8 mouse cellular contexts compared by ENCODE assay signal in genomic region chr9:108852976-108853375, GRCm38 (mm10). TPM values are rescaled to one million over a fixed set of nuclear protein-coding genes. Genes with fewer than 3 reads are reported as not detected.
DNase-seq lines count a peak whose midpoint lies in the region; ATAC-seq and TF ChIP-seq lines count a peak whose summit lies in the region.

Gene Slc26a6, plus strand, starts transcription at chr9:108853283.

- H3K4me1 ChIP-seq in lung, embryonic 14.5 days (ENCODE audit: insufficient read depth): peaks cover 7% of the 10 kb centered on the region; the same call in 1 of the 2 replicates
- H3K4me1 ChIP-seq in forebrain, embryonic 16.5 days (replicated peaks; ENCODE audit: control insufficient read depth, insufficient read depth, low read length): peaks cover 11% of the 10 kb centered on the region
- peaks cover 16% of the 10 kb centered on the region for H3K4me1 ChIP-seq in hindbrain, embryonic 12.5 days
- H3K4me1 ChIP-seq in liver, embryonic 14.5 days (replicated peaks; ENCODE audit: control insufficient read depth in 2 of 2, insufficient read depth in 2 of 2, low read length in 1 of 2): peaks cover 4% of the 10 kb centered on the region in 2 experiments
- peaks cover 17% of the 10 kb centered on the region; the same call in 1 of the 2 replicates for H3K4me1 ChIP-seq in stomach, embryonic 14.5 days (ENCODE audit: control insufficient read depth, insufficient read depth, low read length)

- H3K27ac ChIP-seq in lung, embryonic 14.5 days (ENCODE audit: low read depth): peak within 1 kb of the TSS; percentile 94
- H3K27ac ChIP-seq in forebrain, embryonic 16.5 days (ENCODE audit: low read length): peak within 1 kb of the TSS; percentile 42
- H3K27ac ChIP-seq in hindbrain, embryonic 12.5 days: peak within 1 kb of the TSS; percentile 46
- H3K27ac ChIP-seq in liver, embryonic 14.5 days: peak within 1 kb of the TSS; percentile 49
- peak within 1 kb of the TSS; percentile 78 for H3K27ac ChIP-seq in stomach, embryonic 14.5 days (ENCODE audit: low read length)

- 81% methylated on average over 3 of the region's 3 CpGs for WGBS in lung, embryonic 14.5 days
- WGBS in forebrain, embryonic 16.5 days: 91% methylated on average over 3 of the region's 3 CpGs
- WGBS in hindbrain, embryonic 12.5 days: 94% methylated on average over 3 of the region's 3 CpGs
- 72% methylated on average over 3 of the region's 3 CpGs for WGBS in liver, embryonic 14.5 days (ENCODE audit: insufficient replicate concordance)
- 82% methylated on average over 3 of the region's 3 CpGs for WGBS in stomach, embryonic 14.5 days

- H3K9me3 ChIP-seq in lung, embryonic 14.5 days (ENCODE audit: low read depth, low read length): no peaks in the 10 kb centered on the region
- H3K9me3 ChIP-seq in forebrain, embryonic 16.5 days (ENCODE audit: control insufficient read depth, low read length): no peaks in the 10 kb centered on the region
- no peaks in the 10 kb centered on the region for H3K9me3 ChIP-seq in hindbrain, embryonic 12.5 days (replicated peaks)
- no peaks in the 10 kb centered on the region for H3K9me3 ChIP-seq in liver, embryonic 14.5 days (ENCODE audit: control insufficient read depth, low read length)
- H3K9me3 ChIP-seq in stomach, embryonic 14.5 days (ENCODE audit: control insufficient read depth, low read depth, low read length): no peaks in the 10 kb centered on the region

- peaks cover 9% of the 10 kb centered on the region; the same call in 1 of the 2 replicates for H3K36me3 ChIP-seq in lung, embryonic 14.5 days (ENCODE audit: insufficient read depth)
- H3K36me3 ChIP-seq in forebrain, embryonic 16.5 days (ENCODE audit: control insufficient read depth, insufficient read depth): peaks cover 9% of the 10 kb centered on the region; the same call in 1 of the 2 replicates
- H3K36me3 ChIP-seq in hindbrain, embryonic 12.5 days: peaks cover 52% of the 10 kb centered on the region
- H3K36me3 ChIP-seq in liver, embryonic 14.5 days (replicated peaks; ENCODE audit: control insufficient read depth, insufficient read depth, low read depth): no peaks in the 10 kb centered on the region
- 0 out of 2 replicates have a peak, but pooled peaks cover 3% of the 10 kb centered on the region for H3K36me3 ChIP-seq in stomach, embryonic 14.5 days (ENCODE audit: control insufficient read depth, insufficient read depth, low read length)

- peak within 1 kb of the TSS; percentile 91 for H3K4me2 ChIP-seq in lung, embryonic 14.5 days
- peak within 1 kb of the TSS; percentile 66 for H3K4me2 ChIP-seq in forebrain, embryonic 16.5 days (ENCODE audit: low read length)
- H3K4me2 ChIP-seq in hindbrain, embryonic 12.5 days (replicated peaks): peak within 1 kb of the TSS; percentile 55
- H3K4me2 ChIP-seq in liver, embryonic 14.5 days (ENCODE audit: low read depth): peak within 1 kb of the TSS; percentile 94
- peak within 1 kb of the TSS; percentile 58 for H3K4me2 ChIP-seq in stomach, embryonic 14.5 days (replicated peaks; ENCODE audit: low read depth, low read length)

- peak within 1 kb of the TSS; percentile 71 for H3K4me3 ChIP-seq in lung, embryonic 14.5 days (ENCODE audit: low read depth, low read length)
- peak within 1 kb of the TSS; percentile 56 for H3K4me3 ChIP-seq in forebrain, embryonic 16.5 days (replicated peaks; ENCODE audit: low read length)
- H3K4me3 ChIP-seq in hindbrain, embryonic 12.5 days: peak within 1 kb of the TSS; percentile 59
- peak within 1 kb of the TSS; percentile 71 to 83 for H3K4me3 ChIP-seq in liver, embryonic 14.5 days (ENCODE audit: insufficient read depth in 1 of 2, low read depth in 2 of 2, low read length in 2 of 2)
- H3K4me3 ChIP-seq in stomach, embryonic 14.5 days (ENCODE audit: low read depth, low read length): peak within 1 kb of the TSS; percentile 78

- DNase-seq in lung, embryonic 14.5 days: no peak
- no peak for DNase-seq in lung, postnatal 14 days
- no peak for DNase-seq in liver, embryonic 14.5 days (ENCODE audit: low read depth in 3 of 3, low spot score in 3 of 3)
- DNase-seq in urinary bladder, postnatal 25 days (ENCODE audit: low spot score): no peak
- no peak for DNase-seq in cerebellum, adult 9-11 months

- ATAC-seq in lung, embryonic 14.5 days (ENCODE audit: insufficient read depth): no peak
- no peak for ATAC-seq in forebrain, embryonic 16.5 days
- no peak for ATAC-seq in hindbrain, embryonic 12.5 days (ENCODE audit: low FRiP score)
- ATAC-seq in liver, embryonic 14.5 days (ENCODE audit: insufficient read depth): no peak
- no peak for ATAC-seq in stomach, embryonic 14.5 days (ENCODE audit: insufficient number of reproducible peaks, insufficient read depth, low FRiP score, low read depth)

- no peak for TF ChIP-seq EP300 in liver, embryonic 14.5 days (IDR thresholded peaks at IDR 0.05; ENCODE audit: low read depth)

- no peaks in the 10 kb centered on the region for H3K27me3 ChIP-seq in lung, embryonic 14.5 days (ENCODE audit: insufficient read depth, low read length)
- no peaks in the 10 kb centered on the region for H3K27me3 ChIP-seq in forebrain, embryonic 16.5 days (replicated peaks; ENCODE audit: control insufficient read depth, insufficient read depth, low read length)
- peaks cover 5% of the 10 kb centered on the region; the same call in 1 of the 2 replicates for H3K27me3 ChIP-seq in hindbrain, embryonic 12.5 days
- H3K27me3 ChIP-seq in liver, embryonic 14.5 days (ENCODE audit: control insufficient read depth, insufficient read depth, low read length): no peaks in the 10 kb centered on the region
- H3K27me3 ChIP-seq in stomach, embryonic 14.5 days (ENCODE audit: control insufficient read depth, insufficient read depth, low read length): no peaks in the 10 kb centered on the region

- TF ChIP-seq CTCF in lung, embryonic 14.5 days (IDR thresholded peaks at IDR 0.05; ENCODE audit: low read depth): no peak
- TF ChIP-seq CTCF in liver, embryonic 14.5 days (IDR thresholded peaks at IDR 0.05; ENCODE audit: low read depth): no peak

- peak within 1 kb of the TSS; percentile 66 for H3K9ac ChIP-seq in lung, embryonic 14.5 days
- H3K9ac ChIP-seq in forebrain, embryonic 16.5 days (replicated peaks; ENCODE audit: low read depth, low read length): peak within 1 kb of the TSS; percentile 54
- H3K9ac ChIP-seq in hindbrain, embryonic 12.5 days: peak within 1 kb of the TSS; percentile 56
- peak within 1 kb of the TSS; percentile 66 for H3K9ac ChIP-seq in liver, embryonic 14.5 days (replicated peaks)
- H3K9ac ChIP-seq in stomach, embryonic 14.5 days (replicated peaks; ENCODE audit: low read depth, low read length): peak within 1 kb of the TSS; percentile 63

RNA-seq across cellular contexts. Expression of gene Slc26a6, which starts in this region (rescaled TPM):
- 10.7 and 12.0 TPM in 2 replicates for polyA plus RNA-seq in lung, embryonic 14.5 days (2014; fragmentation: Nextera tagmentation; extraction: Ambion mirVana)
- polyA plus RNA-seq in forebrain, embryonic 16.5 days (2015; fragmentation: Nextera tagmentation; extraction: Ambion mirVana): 11.5 and 13.8 TPM in 2 replicates
- polyA plus RNA-seq in hindbrain, embryonic 12.5 days (2016; fragmentation: Nextera tagmentation; extraction: Ambion mirVana): 12.7 and 16.5 TPM in 2 replicates
- 4.1 and 4.6 TPM in 2 replicates for polyA plus RNA-seq in liver, embryonic 14.5 days (2012; rRNA removed)
- 5.9 and 7.0 TPM in 2 replicates for polyA plus RNA-seq in liver, embryonic 14.5 days (2014; fragmentation: Nextera tagmentation; extraction: Ambion mirVana)
- 17.8 and 19.1 TPM in 2 replicates for polyA plus RNA-seq in stomach, embryonic 14.5 days (2014; fragmentation: Nextera tagmentation; extraction: Ambion mirVana)

Comparison
In these comparisons a context has a peak if more than half of its experiments do, and no peak if none do; other contexts are left out.
1. H3K27ac ChIP-seq: peak in every context shown above with its lines; median percentile 94 in lung, embryonic 14.5 days; 78 in stomach, embryonic 14.5 days; 49 in liver, embryonic 14.5 days; 46 in hindbrain, embryonic 12.5 days; 42 in forebrain, embryonic 16.5 days.